Mouse (Mus musculus) NIH3T3 (cell line): ENCODE data around the gene Ssxb5.
"Not testable (repeated sequence)": the region's sequence is repeated elsewhere in the genome, so short reads cannot be mapped to it uniquely, and the experiment has no call there.

Source experiments
- DNase-seq: peaks from one replicate; pipeline ENCODE4 v3.0.0-alpha.2; 2012; ENCODE audit warnings: low read depth

Ssxb5 gene

DNA sequence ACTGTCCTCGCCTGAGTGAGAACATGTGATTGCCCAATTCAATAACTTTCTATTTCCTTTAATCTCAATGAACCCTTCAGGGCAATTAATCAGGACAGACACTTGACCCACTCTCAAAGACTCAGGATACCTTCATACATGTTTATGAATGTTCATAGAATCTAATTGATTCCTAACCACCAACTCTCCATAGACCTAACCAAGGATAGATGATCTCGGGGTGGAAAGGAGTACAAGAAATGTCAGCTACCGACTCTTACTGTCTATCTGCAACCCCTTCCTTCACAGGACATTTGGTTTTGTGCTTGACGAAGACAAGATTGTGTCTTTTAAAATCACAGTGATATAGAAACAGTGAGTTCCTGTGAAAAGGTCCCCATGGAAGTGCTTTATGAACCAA, at the start of gene Ssxb5:
Gene Ssxb5, plus strand, starts transcription at position 301 of the 400 bp plus-strand sequence.
- DNase-seq: not testable (repeated sequence)

DNA sequence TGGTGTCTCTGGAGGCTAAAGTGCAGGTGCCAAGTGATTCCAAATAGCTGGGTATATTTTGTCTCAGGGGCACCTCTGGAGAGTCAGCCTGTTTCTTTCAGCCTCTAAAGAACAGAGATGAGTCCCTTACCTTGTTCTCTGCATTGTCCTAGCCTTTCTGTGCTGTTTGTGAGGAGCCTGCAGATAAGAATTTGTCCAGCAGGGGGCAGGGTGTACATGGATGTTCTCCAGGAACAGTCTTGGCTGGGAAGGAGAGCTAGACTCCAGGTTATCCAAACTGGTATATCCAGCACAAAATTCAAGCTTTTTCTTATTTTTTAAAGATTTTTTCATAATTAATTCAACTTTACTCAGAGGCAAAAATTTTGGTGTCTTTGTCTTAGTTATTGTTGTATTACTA, 28.6 kb downstream of the Ssxb5 start:
- peak; percentile 75 for DNase-seq

DNA sequence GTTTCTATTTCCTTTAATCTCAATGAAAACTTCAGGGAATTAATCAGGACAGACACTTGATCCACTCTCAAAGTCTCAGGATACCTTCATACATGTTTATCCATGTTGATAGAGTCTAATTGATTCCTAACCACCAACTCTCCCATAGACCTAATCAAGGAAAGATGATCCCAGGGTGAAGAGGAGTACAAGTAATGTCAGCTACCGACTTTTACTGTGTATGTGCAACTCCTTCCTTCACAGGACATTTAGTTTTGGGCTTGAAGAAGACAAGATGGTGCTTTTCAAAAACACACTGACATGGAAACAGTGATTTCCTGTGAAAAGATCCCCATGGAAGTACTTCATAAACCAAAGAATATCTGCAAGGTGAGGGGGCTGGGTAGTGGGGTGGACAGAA, 40.2 kb downstream of the Ssxb5 start, which contains the start of gene Gm6592:
Gene Gm6592, plus strand, starts transcription at position 301 of the 400 bp plus-strand sequence.
- no peak for DNase-seq

DNA sequence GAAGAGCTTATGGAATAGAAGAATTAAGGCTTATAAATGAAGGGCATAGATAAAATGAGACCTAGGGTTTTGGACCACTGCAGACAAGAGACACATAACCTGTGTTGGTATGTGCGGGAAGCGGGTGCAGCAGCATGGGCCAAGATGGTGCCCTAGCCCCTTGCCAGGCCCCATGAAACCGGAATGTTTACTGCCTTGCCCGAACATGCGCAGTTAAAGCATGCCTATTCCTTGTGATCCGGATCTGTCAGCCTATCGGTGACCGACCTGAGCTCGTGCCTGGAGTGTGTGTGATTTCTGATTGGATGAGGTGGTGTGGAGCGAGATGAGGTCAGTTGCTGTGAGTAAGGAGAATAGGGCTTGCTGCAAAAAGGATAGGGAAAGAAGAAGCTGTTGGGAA, 49.0 kb downstream of the Ssxb5 start:
- DNase-seq: no peak
